Mouse (Mus musculus): ENCODE data around the gene Ankrd65. TPM values are rescaled to one million over a fixed set of nuclear protein-coding genes. Genes with fewer than 3 reads are reported as not detected.
A peak's percentile ranks its signal among the peaks of the same experiment; 100 is the strongest.

The Ankrd65 gene
- total and polyA plus RNA-seq, 3 experiments: not detected

GRCm38 (mm10) chr4:155821025-155821424 is 30.8 kb downstream of the Ankrd65 start:
- TF ChIP-seq ZNF384 (IDR thresholded peaks at IDR 0.05; ENCODE audit: low read depth, low read length): peak; percentile 81
- TF ChIP-seq USF2 (conservative IDR thresholded peaks at IDR 0.05; ENCODE audit: low read depth, low read length): no peak
- TF ChIP-seq ZKSCAN1 (IDR thresholded peaks at IDR 0.05; ENCODE audit: borderline replicate concordance, low read depth, low read length): no peak
- no peak for TF ChIP-seq ETS1 (conservative IDR thresholded peaks at IDR 0.05; ENCODE audit: low read depth, low read length)
- TF ChIP-seq NRF1 (IDR thresholded peaks at IDR 0.05; ENCODE audit: low read depth, low read length): no peak
- no peak for TF ChIP-seq RAD21 (IDR thresholded peaks at IDR 0.05; ENCODE audit: low read depth, low read length)
- peak in 1 of 2 experiments; percentile 32; a peak in 2 of 4 replicates for TF ChIP-seq CTCF (conservative IDR thresholded peaks at IDR 0.05 in 1 of 2, IDR thresholded peaks at IDR 0.05 in 1 of 2; ENCODE audit: low read depth in 2 of 2, low read length in 2 of 2)
- no peak for TF ChIP-seq RCOR1 (conservative IDR thresholded peaks at IDR 0.05; ENCODE audit: low read depth, low read length)
- no peak for TF ChIP-seq KAT2A (IDR thresholded peaks at IDR 0.05; ENCODE audit: insufficient replicate concordance, low read length)
- no peak for TF ChIP-seq SIN3A (IDR thresholded peaks at IDR 0.05; ENCODE audit: low read length)
- no peak for TF ChIP-seq MAX (IDR thresholded peaks at IDR 0.05; ENCODE audit: low read length)
- no peak for TF ChIP-seq ZMIZ1 (IDR thresholded peaks at IDR 0.05; ENCODE audit: low read depth, low read length)
- no peak for TF ChIP-seq ELF1 (IDR thresholded peaks at IDR 0.05; ENCODE audit: low read depth, low read length)
- no peak for TF ChIP-seq MEF2A (IDR thresholded peaks at IDR 0.05; ENCODE audit: borderline replicate concordance, low read depth, low read length)
- 0 out of 2 replicates have a peak, but pooled peaks have one; percentile 21 for TF ChIP-seq MYC (IDR thresholded peaks at IDR 0.05; ENCODE audit: low read depth, low read length)
- TF ChIP-seq JUN (IDR thresholded peaks at IDR 0.05; ENCODE audit: insufficient read depth, low read depth, low read length): no peak
- dilution Hi-C loops (cut with MboI; ENCODE audit: extremely low pct_ligation_motif_present, extremely low pct_unique_long_range_greater_than_20kb, low sequenced_read_pairs) (no loop called here), in situ Hi-C loops (cut with MboI; ENCODE audit: low pct_ligation_motif_present, low pct_unique_long_range_greater_than_20kb, low sequenced_read_pairs) (no loop called here)
- no peaks in the 10 kb centered on the region for H3K9me3 ChIP-seq (replicated peaks; ENCODE audit: low read length)
- no peak overlapping the region for H3K9ac ChIP-seq (ENCODE audit: insufficient read depth, low read depth)
- no peak for DNase-seq (ENCODE audit: extremely low read depth)
- no peak overlapping the region for H3K4me3 ChIP-seq (replicated peaks in 1 of 3; ENCODE audit: low read depth in 2 of 3, low read length in 2 of 3, poor library complexity in 1 of 3)
- H3K27ac ChIP-seq (ENCODE audit: insufficient read depth, low read depth): no peak overlapping the region
- H3K4me1 ChIP-seq (ENCODE audit: control insufficient read depth in 1 of 2, insufficient read depth in 2 of 2): no peaks in the 10 kb centered on the region
- no peaks in the 10 kb centered on the region for H3K27me3 ChIP-seq (replicated peaks)
- H3K4me2 ChIP-seq (ENCODE audit: insufficient read depth, low read depth, poor library complexity, severe bottlenecking): no peak overlapping the region
- H3K36me3 ChIP-seq (replicated peaks in 1 of 2; ENCODE audit: control insufficient read depth in 1 of 2, insufficient read depth in 1 of 2, low read length in 1 of 2): peaks cover 80 to 97% of the 10 kb centered on the region in 2 experiments
- peaks cover 34% of the 10 kb centered on the region for H3K79me2 ChIP-seq (replicated peaks; ENCODE audit: control insufficient read depth, extremely low read depth, insufficient read depth, poor library complexity, severe bottlenecking)

GRCm38 (mm10) chr4:155823443-155823842 is 33.2 kb downstream of the Ankrd65 start:
- Histone ChIP-seq H3K4me3 (replicated peaks in 1 of 3; ENCODE audit: low read depth in 2 of 3, low read length in 2 of 3, poor library complexity in 1 of 3) (no peak overlapping the region), H3K79me2 (replicated peaks; ENCODE audit: control insufficient read depth, extremely low read depth, insufficient read depth, poor library complexity, severe bottlenecking) (peaks cover 14% of the 10 kb centered on the region), H3K9me3 (replicated peaks; ENCODE audit: low read length) (no peaks in the 10 kb centered on the region), H3K27ac (ENCODE audit: insufficient read depth, low read depth) (no peak overlapping the region), H3K4me1 (ENCODE audit: control insufficient read depth in 1 of 2, insufficient read depth in 2 of 2) (no peaks in the 10 kb centered on the region), H3K9ac (ENCODE audit: insufficient read depth, low read depth) (no peak overlapping the region), H3K36me3 (replicated peaks in 1 of 2; ENCODE audit: control insufficient read depth in 1 of 2, insufficient read depth in 1 of 2, low read length in 1 of 2) (peaks cover 63 to 95% of the 10 kb centered on the region in 2 experiments), H3K4me2 (ENCODE audit: insufficient read depth, low read depth, poor library complexity, severe bottlenecking) (no peak overlapping the region), H3K27me3 (replicated peaks) (no peaks in the 10 kb centered on the region)
- in situ Hi-C loops (cut with MboI; ENCODE audit: low pct_ligation_motif_present, low pct_unique_long_range_greater_than_20kb, low sequenced_read_pairs) (no loop called here), dilution Hi-C loops (cut with MboI; ENCODE audit: extremely low pct_ligation_motif_present, extremely low pct_unique_long_range_greater_than_20kb, low sequenced_read_pairs) (no loop called here)
- DNase-seq (ENCODE audit: extremely low read depth): no peak
- TF ChIP-seq MXI1 (IDR thresholded peaks at IDR 0.05; ENCODE audit: low read depth, low read length): no peak
- no peak for TF ChIP-seq HCFC1 (IDR thresholded peaks at IDR 0.05; ENCODE audit: low read depth, low read length)
- no peak for TF ChIP-seq IRF4 (IDR thresholded peaks at IDR 0.05; ENCODE audit: low read depth, low read length)
- TF ChIP-seq KAT2A (IDR thresholded peaks at IDR 0.05; ENCODE audit: insufficient replicate concordance, low read length): no peak
- TF ChIP-seq JUND (conservative IDR thresholded peaks at IDR 0.05; ENCODE audit: low read depth, low read length): no peak
- TF ChIP-seq CHD1 (IDR thresholded peaks at IDR 0.05; ENCODE audit: low read depth, low read length): no peak
- TF ChIP-seq SIN3A (IDR thresholded peaks at IDR 0.05; ENCODE audit: low read length): no peak
- no peak for TF ChIP-seq GABPA (IDR thresholded peaks at IDR 0.05; ENCODE audit: insufficient replicate concordance, low read depth, low read length)
- TF ChIP-seq EP300 (IDR thresholded peaks at IDR 0.05; ENCODE audit: low read length): no peak
- no peak for TF ChIP-seq ZKSCAN1 (IDR thresholded peaks at IDR 0.05; ENCODE audit: borderline replicate concordance, low read depth, low read length)
- no peak for TF ChIP-seq POLR2AphosphoS2 (IDR thresholded peaks at IDR 0.05; ENCODE audit: low read depth, low read length)
- TF ChIP-seq USF1 (IDR thresholded peaks at IDR 0.05; ENCODE audit: low read depth, low read length): no peak
- TF ChIP-seq PAX5 (IDR thresholded peaks at IDR 0.05; ENCODE audit: low read length): no peak
- no peak for TF ChIP-seq MYC (IDR thresholded peaks at IDR 0.05; ENCODE audit: low read depth, low read length)
- TF ChIP-seq TCF12 (IDR thresholded peaks at IDR 0.05; ENCODE audit: low read depth, low read length): no peak
